Mouse (Mus musculus) MEL (cell line): ENCODE data around the gene Kcnn1.

Source experiments
- CTCF ChIP-seq, 3 experiments: IDR thresholded peaks in 2 of 3; conservative IDR thresholded peaks in 1 of 3; 2 replicates each; pipeline ENCODE4 v1.5.1; 2011 to 2012; ENCODE audit warnings: low read length in 3 of 3, low read depth in 2 of 3, mild to moderate bottlenecking in 2 of 3, improper control_type of control experiment in 1 of 3, inconsistent platforms in 1 of 3, mixed read lengths in 1 of 3, moderate library complexity in 1 of 3; ENCODE audit not compliant: control insufficient read depth in 1 of 3, insufficient read depth in 1 of 3, poor library complexity in 1 of 3, severe bottlenecking in 1 of 3
- GATA1 ChIP-seq: IDR thresholded peaks from 2 replicates; pipeline ENCODE4 v1.6.1; 2011; ENCODE audit warnings: low read depth, low read length, improper control_type of control experiment
- NELFE ChIP-seq: IDR thresholded peaks from 2 replicates; pipeline ENCODE4 v1.6.1; 2011; ENCODE audit warnings: low read depth, low read length, improper control_type of control experiment
- TAL1 ChIP-seq: IDR thresholded peaks from 2 replicates; pipeline ENCODE4 v1.6.1; 2012; ENCODE audit warnings: mild to moderate bottlenecking, inconsistent platforms, low read length, moderate library complexity, mixed read lengths
- USF1 ChIP-seq: IDR thresholded peaks from 2 replicates; pipeline ENCODE4 v1.6.1; 2014; ENCODE audit warnings: low read depth, mild to moderate bottlenecking, inconsistent platforms, low read length, improper control_type of control experiment, moderate library complexity
- ZNF384 ChIP-seq: IDR thresholded peaks from 2 replicates; pipeline ENCODE4 v1.6.1; 2012; ENCODE audit warnings: low read depth, mild to moderate bottlenecking, inconsistent platforms, low read length, improper control_type of control experiment

- TF ChIP-seq TAL1 (no peak), GATA1 (no peak), CTCF (IDR thresholded peaks at IDR 0.05 in 2 of 3, conservative IDR thresholded peaks at IDR 0.05 in 1 of 3; ENCODE audit: control insufficient read depth in 1 of 3, insufficient read depth in 1 of 3, low read depth in 2 of 3, low read length in 3 of 3, poor library complexity in 1 of 3, severe bottlenecking in 1 of 3) (no peak), USF1 (no peak), ZNF384 (no peak), NELFE (no peak)
Observed at GRCm38 (mm10) chr8:70821992-70822391, 41.1 kb downstream of the Kcnn1 start.
